14 mouse cellular contexts compared by ENCODE assay signal in genomic region chr12:8975076-8975475, GRCm38 (mm10). TPM values are rescaled to one million over a fixed set of nuclear protein-coding genes. Genes with fewer than 3 reads are reported as not detected.
DNase-seq lines count a peak whose midpoint lies in the region; ATAC-seq and TF ChIP-seq lines count a peak whose summit lies in the region.
"Had no signal": no experiment of that assay in that cellular context is flagged by ENCODE, and none has a peak within 500 bp of the region (broad histone marks: within the 10 kb centered on the region; RNA-seq: fewer than 3 reads in every experiment).

No protein-coding gene starts in this region.

- no peak for TF ChIP-seq POLR2A in myocyte (IDR thresholded peaks at IDR 0.05; ENCODE audit: insufficient read length, low read depth)

- no peak for TF ChIP-seq CTCF in intestine, postnatal 0 days (IDR thresholded peaks at IDR 0.05; ENCODE audit: low read depth)

- peaks cover 7% of the 10 kb centered on the region for H3K36me3 ChIP-seq in intestine, embryonic 14.5 days (ENCODE audit: control insufficient read depth, insufficient read depth, low read length)
- no peaks in the 10 kb centered on the region for H3K36me3 ChIP-seq in intestine, postnatal 0 days (ENCODE audit: control insufficient read depth, insufficient read depth)
- H3K36me3 ChIP-seq in hindbrain, embryonic 14.5 days (replicated peaks; ENCODE audit: control insufficient read depth, insufficient read depth): peaks cover 16% of the 10 kb centered on the region
- H3K36me3 ChIP-seq in myocyte (ENCODE audit: control insufficient read depth, insufficient read depth): peaks cover 16% of the 10 kb centered on the region
- H3K36me3 ChIP-seq: liver, embryonic 15.5 days had no signal

- no peak overlapping the region for H3ac ChIP-seq in myocyte (ENCODE audit: control insufficient read depth, insufficient read length)

- no peak for ATAC-seq in intestine, embryonic 14.5 days (replicated peaks; ENCODE audit: low FRiP score, low TSS enrichment, low read depth)
- no peak for ATAC-seq in intestine, postnatal 0 days
- ATAC-seq in hindbrain, embryonic 14.5 days (ENCODE audit: low FRiP score): no peak

- no peak overlapping the region for H3K9ac ChIP-seq in intestine, embryonic 14.5 days (ENCODE audit: low read length)
- H3K9ac ChIP-seq in intestine, postnatal 0 days (ENCODE audit: low read depth, low read length): no peak overlapping the region
- no peak overlapping the region for H3K9ac ChIP-seq in hindbrain, embryonic 14.5 days
- H3K9ac ChIP-seq: liver, embryonic 15.5 days had no signal

- no peak for DNase-seq in intestine, embryonic 14.5 days (ENCODE audit: low spot score)
- peak; percentile 59 for DNase-seq in R1 (ENCODE audit: low read depth, low spot score)
- DNase-seq in hindbrain, embryonic 14.5 days (ENCODE audit: low spot score): no peak
- no peak for DNase-seq in adrenal gland, postnatal 36 days
- no peak for DNase-seq in cerebellum, postnatal 25 days
- no peak for DNase-seq in yolk sac, embryonic 10.5 days (ENCODE audit: low spot score)
- DNase-seq: adrenal gland, adult 8-10 months; right cerebral cortex, postnatal 25 days; thymus, postnatal 25 days had no signal

- 0 out of 2 replicates have a peak, but pooled peaks cover 11% of the 10 kb centered on the region for H3K4me1 ChIP-seq in intestine, embryonic 14.5 days (replicated peaks; ENCODE audit: control insufficient read depth, insufficient read depth, low read length)
- no peaks in the 10 kb centered on the region for H3K4me1 ChIP-seq in intestine, postnatal 0 days (replicated peaks; ENCODE audit: control insufficient read depth, insufficient read depth, low read length)
- H3K4me1 ChIP-seq in hindbrain, embryonic 14.5 days (replicated peaks; ENCODE audit: control insufficient read depth, insufficient read depth, low read length): peaks cover 15% of the 10 kb centered on the region

- H3K27me3 ChIP-seq in intestine, embryonic 14.5 days (replicated peaks; ENCODE audit: control insufficient read depth, insufficient read depth, low read length): no peaks in the 10 kb centered on the region
- H3K27me3 ChIP-seq in intestine, postnatal 0 days (replicated peaks; ENCODE audit: control insufficient read depth, insufficient read depth, low read length): no peaks in the 10 kb centered on the region
- H3K27me3 ChIP-seq in hindbrain, embryonic 14.5 days (ENCODE audit: control insufficient read depth, insufficient read depth, low read length): no peaks in the 10 kb centered on the region
- H3K27me3 ChIP-seq in myocyte (ENCODE audit: control insufficient read depth, insufficient read depth, insufficient read length): no peaks in the 10 kb centered on the region

- H3K79me2 ChIP-seq in myocyte (ENCODE audit: control insufficient read depth, insufficient read depth): no peaks in the 10 kb centered on the region

- 88% methylated on average over 3 of the region's 3 CpGs for WGBS in intestine, embryonic 14.5 days
- WGBS in intestine, postnatal 0 days: 91% methylated on average over 3 of the region's 3 CpGs
- WGBS in hindbrain, embryonic 14.5 days: 98% methylated on average over 3 of the region's 3 CpGs

- H3K27ac ChIP-seq in intestine, embryonic 14.5 days (ENCODE audit: low read depth): no peak overlapping the region
- H3K27ac ChIP-seq in intestine, postnatal 0 days (ENCODE audit: low read depth, low read length): no peak overlapping the region
- no peak overlapping the region for H3K27ac ChIP-seq in hindbrain, embryonic 14.5 days
- H3K27ac ChIP-seq: liver, embryonic 15.5 days had no signal

- H3K4me3 ChIP-seq in intestine, embryonic 14.5 days (ENCODE audit: low read depth, low read length): no peak overlapping the region
- H3K4me3 ChIP-seq in intestine, postnatal 0 days (ENCODE audit: low read depth, low read length): no peak overlapping the region
- peak overlapping the region; percentile 79; the same call in 1 of the 2 replicates for H3K4me3 ChIP-seq in hindbrain, embryonic 14.5 days (replicated peaks; ENCODE audit: low read length)
- H3K4me3 ChIP-seq in myocyte: peak overlapping the region; percentile 52

- H3K4me2 ChIP-seq in intestine, embryonic 14.5 days (ENCODE audit: low read length): peak overlapping the region; percentile 96; the same call in 1 of the 2 replicates
- no peak overlapping the region for H3K4me2 ChIP-seq in intestine, postnatal 0 days (replicated peaks; ENCODE audit: low read depth)
- peak overlapping the region; percentile 83 for H3K4me2 ChIP-seq in hindbrain, embryonic 14.5 days (replicated peaks)
- peak overlapping the region; percentile 91 for H3K4me2 ChIP-seq in myocyte (ENCODE audit: low read depth)

- H3K9me3 ChIP-seq in intestine, embryonic 14.5 days (ENCODE audit: control insufficient read depth, low read length): no peaks in the 10 kb centered on the region
- H3K9me3 ChIP-seq in intestine, postnatal 0 days (ENCODE audit: control insufficient read depth): no peaks in the 10 kb centered on the region
- H3K9me3 ChIP-seq in hindbrain, embryonic 14.5 days (ENCODE audit: control insufficient read depth, low read length): no peaks in the 10 kb centered on the region
- H3K9me3 ChIP-seq: liver, embryonic 15.5 days had no signal

TF ChIP-seq in myocyte, 11 proteins besides CTCF, POLR2A, EP300 and RAD21:
- TF ChIP-seq TCF12 (IDR thresholded peaks at IDR 0.05; ENCODE audit: insufficient read depth, poor library complexity, severe bottlenecking) (no peak), MAX (IDR thresholded peaks at IDR 0.05; ENCODE audit: low read depth) (no peak), MYOG (IDR thresholded peaks at IDR 0.05; ENCODE audit: control insufficient read depth in 1 of 3, insufficient read depth in 1 of 3, insufficient read length in 2 of 3, low read depth in 2 of 3) (no peak), REST (IDR thresholded peaks at IDR 0.05; ENCODE audit: insufficient read depth, insufficient read length) (no peak), POLR2AphosphoS2 (IDR thresholded peaks at IDR 0.05; ENCODE audit: insufficient read length, low read depth) (no peak)

RNA-seq across cellular contexts. Expression of gene Wdr35, which starts 1.4 kb away (rescaled TPM):
- polyA plus RNA-seq in intestine, embryonic 14.5 days (2014; fragmentation: Nextera tagmentation; extraction: Ambion mirVana): 13.2 and 16.6 TPM in 2 replicates
- 2.5 and 2.6 TPM in 2 replicates for polyA plus RNA-seq in intestine, postnatal 0 days (2015; fragmentation: Nextera tagmentation; extraction: Ambion mirVana)
- polyA plus RNA-seq in hindbrain, embryonic 14.5 days (2014; fragmentation: Nextera tagmentation; extraction: Ambion mirVana): 22.4 and 26.1 TPM in 2 replicates
- 9.5 TPM for polyA plus RNA-seq in myocyte (2012; fragmentation: generic; extraction: Trizol)
- total RNA-seq in adrenal gland, postnatal 36 days (2021): 10 to 100 TPM; 15.4 to 16.5 TPM

RNA-seq across cellular contexts. Expression of gene Matn3, which starts 27.3 kb away (rescaled TPM):
- polyA plus RNA-seq in intestine, embryonic 14.5 days (2014; fragmentation: Nextera tagmentation; extraction: Ambion mirVana): 0.19 and 0.28 TPM in 2 replicates
- not detected in 2 replicates for polyA plus RNA-seq in intestine, postnatal 0 days (2015; fragmentation: Nextera tagmentation; extraction: Ambion mirVana)
- 0.15 and 0.17 TPM in 2 replicates for polyA plus RNA-seq in hindbrain, embryonic 14.5 days (2014; fragmentation: Nextera tagmentation; extraction: Ambion mirVana)
- 0.01 TPM for polyA plus RNA-seq in myocyte (2012; fragmentation: generic; extraction: Trizol)
- total RNA-seq in adrenal gland, postnatal 36 days (2021): not detected
- total RNA-seq: adrenal gland, adult 8-10 months; layer of hippocampus, adult 18-20 months; monocyte, adult 5-6 weeks had no signal

RNA-seq across cellular contexts. Expression of gene Laptm4a, which starts 53.6 kb away (rescaled TPM):
- 185 and 204 TPM in 2 replicates for polyA plus RNA-seq in intestine, embryonic 14.5 days (2014; fragmentation: Nextera tagmentation; extraction: Ambion mirVana)
- polyA plus RNA-seq in intestine, postnatal 0 days (2015; fragmentation: Nextera tagmentation; extraction: Ambion mirVana): 241 and 242 TPM in 2 replicates
- polyA plus RNA-seq in hindbrain, embryonic 14.5 days (2014; fragmentation: Nextera tagmentation; extraction: Ambion mirVana): 173 and 189 TPM in 2 replicates
- polyA plus RNA-seq in myocyte (2012; fragmentation: generic; extraction: Trizol): 491 TPM
- 100 to 1,000 TPM; 580 to 600 TPM for total RNA-seq in adrenal gland, postnatal 36 days (2021)

RNA-seq across cellular contexts. Expression of gene Ttc32, which starts 54.7 kb away (rescaled TPM):
- 25.3 and 25.6 TPM in 2 replicates for polyA plus RNA-seq in intestine, embryonic 14.5 days (2014; fragmentation: Nextera tagmentation; extraction: Ambion mirVana)
- polyA plus RNA-seq in intestine, postnatal 0 days (2015; fragmentation: Nextera tagmentation; extraction: Ambion mirVana): 35.3 and 38.5 TPM in 2 replicates
- polyA plus RNA-seq in hindbrain, embryonic 14.5 days (2014; fragmentation: Nextera tagmentation; extraction: Ambion mirVana): 7.2 and 8.2 TPM in 2 replicates
- 4.5 TPM for polyA plus RNA-seq in myocyte (2012; fragmentation: generic; extraction: Trizol)
- 10 to 100 TPM; 10.7 to 13.5 TPM for total RNA-seq in adrenal gland, postnatal 36 days (2021)

Comparison
In these comparisons a context has a peak if more than half of its experiments do, and no peak if none do; other contexts are left out.
1. H3K4me3 ChIP-seq: peak in hindbrain, embryonic 14.5 days (single experiment) and myocyte (single experiment); none in intestine, embryonic 14.5 days (single experiment) and intestine, postnatal 0 days (single experiment).